Mouse (Mus musculus): Measurements from ENCODE around the gene Acsf3. TPM values are rescaled to one million over a fixed set of nuclear protein-coding genes. Genes with fewer than 3 reads are reported as not detected.

The Acsf3 gene
- polyA plus RNA-seq, 1 experiment from 2014 or later = 17.9 TPM

GRCm38 (mm10) chr8:122745022-122745749, 30.1 kb upstream of the Acsf3 start:
- peak overlapping the region; percentile 41 for H3K4me2 ChIP-seq (replicated peaks)
- no peak overlapping the region for H3K4me3 ChIP-seq (replicated peaks)
- peak; percentile 68 for ATAC-seq
- no peaks in the 10 kb centered on the region for H3K9me3 ChIP-seq
- H3K4me1 ChIP-seq (replicated peaks) = peaks cover 80% of the 10 kb centered on the region
- peak overlapping the region; percentile 97 for H3K27ac ChIP-seq
- H3K27me3 ChIP-seq = no peaks in the 10 kb centered on the region
- WGBS = 21% methylated on average over 17 of the region's 17 CpGs
- no peaks in the 10 kb centered on the region for H3K36me3 ChIP-seq
- peak overlapping the region; percentile 44; the same call in 1 of the 2 replicates for H3K9ac ChIP-seq (replicated peaks)

DNA sequence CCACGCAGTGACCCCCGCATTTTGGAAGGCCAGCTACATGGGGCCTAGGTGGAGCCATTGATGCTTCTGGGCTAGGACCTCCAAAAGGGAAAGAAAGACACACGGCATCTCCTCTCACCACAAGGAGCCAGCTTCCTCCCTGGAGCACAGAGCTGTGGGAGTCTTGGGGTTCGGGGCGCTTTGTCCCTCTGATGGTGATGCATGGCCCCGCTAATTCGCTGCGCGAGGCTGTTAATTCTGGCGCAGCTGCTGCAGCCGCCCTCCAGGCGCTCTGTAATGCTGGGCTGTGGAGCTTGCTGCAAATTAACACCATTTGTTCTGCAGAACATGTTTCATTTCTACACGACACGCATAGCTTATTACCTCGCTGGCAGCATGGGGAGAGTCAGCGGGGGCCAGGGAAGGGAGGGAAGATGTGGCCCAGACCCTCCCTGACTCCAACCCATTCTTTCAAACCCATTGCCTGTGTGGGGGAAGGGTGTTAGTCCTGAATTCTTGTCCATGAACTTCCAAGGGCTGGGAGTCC, 29.5 kb upstream of the Acsf3 start:
- H3K4me3 ChIP-seq (replicated peaks) = no peak overlapping the region

DNA sequence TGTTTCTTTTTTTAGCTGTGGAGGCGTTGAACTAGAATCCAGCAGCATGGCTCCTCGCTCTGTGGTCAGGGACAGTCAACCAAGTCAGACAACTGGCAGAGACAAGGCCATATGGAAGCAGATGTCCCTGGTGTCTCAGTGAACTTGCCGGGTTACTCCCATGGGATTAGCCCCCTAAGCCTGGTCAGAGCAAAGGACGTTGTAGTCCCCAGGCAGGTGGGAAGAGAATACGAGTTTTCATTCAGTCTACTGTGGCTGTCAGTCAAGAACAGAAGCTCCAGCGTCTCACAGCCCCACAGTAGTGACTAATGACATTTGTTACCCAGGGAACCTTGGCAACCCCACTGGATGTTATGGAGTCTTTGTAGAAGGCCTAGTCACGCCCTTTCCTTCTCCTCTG, 28.8 kb upstream of the Acsf3 start:
- H3K27ac ChIP-seq = peak overlapping the region; percentile 97
- WGBS = 27% methylated on average over 7 of the region's 7 CpGs

More for the DNA sequence above, 29.5 kb upstream of the Acsf3 start:
- WGBS = 6% methylated on average over 16 of the region's 16 CpGs
- ATAC-seq = peak; percentile 73
- peak overlapping the region; percentile 97 for H3K27ac ChIP-seq
- no peaks in the 10 kb centered on the region for H3K27me3 ChIP-seq
- H3K9me3 ChIP-seq = no peaks in the 10 kb centered on the region
- peak overlapping the region; percentile 41 for H3K4me2 ChIP-seq (replicated peaks)
- H3K4me1 ChIP-seq (replicated peaks) = peaks cover 86% of the 10 kb centered on the region
- peak overlapping the region; percentile 44; the same call in 1 of the 2 replicates for H3K9ac ChIP-seq (replicated peaks)
- H3K36me3 ChIP-seq = no peaks in the 10 kb centered on the region

GRCm38 (mm10) chr8:122747825-122748224, 27.5 kb upstream of the Acsf3 start:
- 93% methylated on average over 1 of the region's 1 CpGs for WGBS
- no peak overlapping the region for H3K27ac ChIP-seq

More for the DNA sequence above, 28.8 kb upstream of the Acsf3 start:
- H3K4me3 ChIP-seq (replicated peaks) = no peak overlapping the region
- ATAC-seq = 0 out of 2 replicates have a peak, but pooled peaks have one; percentile 0
- H3K9me3 ChIP-seq = no peaks in the 10 kb centered on the region
- no peak overlapping the region for H3K9ac ChIP-seq (replicated peaks)
- no peaks in the 10 kb centered on the region for H3K27me3 ChIP-seq
- no peaks in the 10 kb centered on the region for H3K36me3 ChIP-seq
- H3K4me1 ChIP-seq (replicated peaks) = peaks cover 88% of the 10 kb centered on the region
- 0 out of 2 replicates have a peak overlapping the region, but pooled peaks have one; percentile 1 for H3K4me2 ChIP-seq (replicated peaks)

DNA sequence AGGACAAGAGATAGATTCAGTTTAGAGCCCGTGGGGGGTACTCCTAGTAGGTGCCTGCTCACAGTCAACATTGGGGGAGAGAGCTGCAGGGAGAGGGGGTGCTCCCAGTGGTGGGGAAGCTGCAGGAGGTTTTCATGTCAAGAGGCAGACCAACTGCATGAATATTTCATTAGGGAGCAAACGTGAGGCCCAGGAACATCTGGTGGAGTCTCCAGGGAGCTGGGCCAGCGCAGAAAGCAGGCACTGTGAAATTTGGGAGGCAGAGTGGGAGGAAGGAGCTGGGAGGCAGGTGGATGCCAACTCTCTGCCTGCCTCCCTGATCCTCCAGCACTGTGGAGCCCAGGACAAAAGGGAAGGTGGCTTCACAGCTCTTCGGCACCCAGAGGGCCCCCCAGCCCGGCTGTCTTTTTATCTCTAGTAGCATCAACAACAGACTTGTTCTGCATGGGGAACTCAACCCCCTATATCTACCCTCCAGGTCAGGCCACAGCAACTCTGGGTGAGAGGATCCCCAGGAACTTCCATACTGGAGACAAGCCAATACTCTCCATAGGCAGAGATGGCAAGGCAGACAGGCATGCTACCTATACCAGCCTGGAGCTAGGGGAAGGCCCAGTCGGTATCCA, 25.8 kb upstream of the Acsf3 start:
- no peak for ATAC-seq
- Histone ChIP-seq H3K27ac (peak overlapping the region; percentile 58), H3K4me2 (replicated peaks) (no peak overlapping the region), H3K4me1 (replicated peaks) (peaks cover 63% of the 10 kb centered on the region), H3K9ac (replicated peaks) (no peak overlapping the region), H3K36me3 (no peaks in the 10 kb centered on the region), H3K9me3 (no peaks in the 10 kb centered on the region), H3K27me3 (no peaks in the 10 kb centered on the region; the same call in 1 of the 2 replicates), H3K4me3 (replicated peaks) (no peak overlapping the region)
- WGBS = 43% methylated on average over 6 of the region's 6 CpGs

More at GRCm38 (mm10) chr8:122747825-122748224, 27.5 kb upstream of the Acsf3 start:
- ATAC-seq = no peak
- no peaks in the 10 kb centered on the region for H3K36me3 ChIP-seq
- H3K4me3 ChIP-seq (replicated peaks) = no peak overlapping the region
- no peak overlapping the region for H3K9ac ChIP-seq (replicated peaks)
- no peaks in the 10 kb centered on the region for H3K9me3 ChIP-seq
- H3K27me3 ChIP-seq = no peaks in the 10 kb centered on the region
- H3K4me2 ChIP-seq (replicated peaks) = no peak overlapping the region
- H3K4me1 ChIP-seq (replicated peaks) = peaks cover 79% of the 10 kb centered on the region

DNA sequence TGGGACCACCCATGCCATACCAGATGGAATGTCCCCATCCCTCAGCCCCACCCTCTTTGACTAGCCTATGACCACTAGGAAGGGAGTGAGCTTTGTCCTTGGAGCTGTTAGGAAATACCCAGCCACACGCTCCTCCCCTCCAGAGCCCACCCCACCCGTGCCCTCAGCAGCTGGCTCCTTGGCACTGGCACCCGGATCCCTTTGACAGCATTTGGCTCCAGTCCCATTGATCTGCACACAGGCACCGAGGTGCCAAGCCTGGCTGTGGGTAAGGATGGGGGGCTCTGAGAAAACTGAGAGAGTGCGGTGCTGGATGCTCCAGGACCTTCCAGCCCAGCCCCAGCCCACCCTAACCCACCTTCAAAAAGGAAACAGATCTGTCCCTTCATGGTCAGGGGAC, 23.9 kb upstream of the Acsf3 start:
- Histone ChIP-seq H3K36me3 (no peaks in the 10 kb centered on the region), H3K9ac (replicated peaks) (no peak overlapping the region), H3K9me3 (no peaks in the 10 kb centered on the region), H3K4me1 (replicated peaks) (peaks cover 44% of the 10 kb centered on the region), H3K27ac (peak overlapping the region; percentile 52), H3K27me3 (no peaks in the 10 kb centered on the region; the same call in 1 of the 2 replicates), H3K4me3 (replicated peaks) (no peak overlapping the region), H3K4me2 (replicated peaks) (no peak overlapping the region)
- 70% methylated on average over 5 of the region's 5 CpGs for WGBS
- peak; percentile 68 for ATAC-seq

DNA sequence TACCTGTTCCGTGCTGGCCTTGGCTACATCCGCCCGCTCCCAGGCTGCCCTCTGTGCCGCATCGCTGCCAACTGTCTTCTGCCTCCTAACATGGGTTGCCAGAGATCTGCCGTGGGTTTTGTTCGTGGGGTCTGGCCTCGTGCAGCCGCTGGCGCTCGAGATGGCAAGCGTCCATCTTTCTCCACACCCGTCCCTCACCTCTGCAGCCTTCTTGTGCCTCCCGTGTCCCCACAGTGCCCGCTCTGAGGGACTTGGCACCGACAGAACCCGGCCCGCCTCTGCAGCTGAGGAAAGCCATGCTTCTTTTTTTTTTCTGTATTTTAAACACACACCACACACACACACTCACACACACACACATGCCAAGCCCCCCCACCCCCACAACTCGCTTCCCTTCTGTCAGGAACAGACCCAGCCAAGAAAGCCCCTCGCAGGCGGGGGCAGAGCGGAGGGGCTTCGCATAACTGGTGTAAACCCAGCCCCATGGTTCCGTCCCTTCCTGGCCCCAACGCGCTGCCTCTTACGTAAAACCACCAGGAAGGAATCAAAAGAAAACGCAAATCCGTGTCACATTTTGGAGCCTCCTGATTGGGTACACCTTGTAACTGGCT, 23.1 kb upstream of the Acsf3 start:
- WGBS = 81% methylated on average over 29 of the region's 29 CpGs
- no peaks in the 10 kb centered on the region; the same call in 1 of the 2 replicates for H3K27me3 ChIP-seq
- H3K4me3 ChIP-seq (replicated peaks) = no peak overlapping the region
- H3K36me3 ChIP-seq = no peaks in the 10 kb centered on the region
- H3K4me1 ChIP-seq (replicated peaks) = peaks cover 35% of the 10 kb centered on the region
- H3K9me3 ChIP-seq = no peaks in the 10 kb centered on the region
- no peak overlapping the region for H3K4me2 ChIP-seq (replicated peaks)
- no peak for ATAC-seq
- H3K9ac ChIP-seq (replicated peaks) = no peak overlapping the region
- peak overlapping the region; percentile 52; the same call in 1 of the 2 replicates for H3K27ac ChIP-seq

- Histone ChIP-seq H3K27me3 (no peaks in the 10 kb centered on the region; the same call in 1 of the 2 replicates), H3K4me2 (replicated peaks) (no peak overlapping the region), H3K9me3 (no peaks in the 10 kb centered on the region), H3K4me3 (replicated peaks) (no peak overlapping the region), H3K4me1 (replicated peaks) (peaks cover 14% of the 10 kb centered on the region; the same call in 1 of the 2 replicates), H3K27ac (no peak overlapping the region), H3K36me3 (no peaks in the 10 kb centered on the region), H3K9ac (replicated peaks) (no peak overlapping the region)
- no peak for ATAC-seq
These were observed 16.7 kb upstream of the Acsf3 start for GRCm38 (mm10) chr8:122758597-122758996.

GRCm38 (mm10) chr8:122760116-122760515, 15.2 kb upstream of the Acsf3 start:
- 0 out of 2 replicates have a peak overlapping the region, but pooled peaks have one; percentile 7 for H3K9ac ChIP-seq (replicated peaks)
- no peak for ATAC-seq
- no peak overlapping the region for H3K4me3 ChIP-seq (replicated peaks)
- H3K9me3 ChIP-seq = no peaks in the 10 kb centered on the region
- 81% methylated on average over 7 of the region's 7 CpGs for WGBS
- peaks cover 14% of the 10 kb centered on the region; the same call in 1 of the 2 replicates for H3K4me1 ChIP-seq (replicated peaks)
- H3K27me3 ChIP-seq = no peaks in the 10 kb centered on the region
- H3K27ac ChIP-seq = no peak overlapping the region
- H3K4me2 ChIP-seq (replicated peaks) = no peak overlapping the region
- H3K36me3 ChIP-seq = no peaks in the 10 kb centered on the region

DNA sequence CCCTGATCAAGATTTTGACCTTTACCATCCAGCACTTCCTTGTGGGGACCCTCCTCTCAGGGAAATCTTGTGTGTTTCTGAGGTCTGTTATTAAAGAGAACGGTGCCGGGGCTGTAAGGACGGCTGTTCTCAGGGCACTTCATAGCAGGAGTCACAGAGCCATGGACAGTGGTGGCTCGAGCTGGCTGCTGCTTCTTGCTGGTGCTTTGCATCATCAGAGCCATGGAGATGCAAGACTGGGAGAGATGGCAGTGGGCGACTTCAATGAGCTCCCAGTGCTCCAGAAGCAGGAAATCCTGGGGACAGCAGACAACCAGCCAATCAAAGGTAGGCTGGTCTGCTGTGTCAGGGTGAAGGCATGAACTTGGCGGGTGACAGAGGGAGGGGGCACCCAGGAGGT, 14.2 kb upstream of the Acsf3 start:
- Histone ChIP-seq H3K27me3 (no peaks in the 10 kb centered on the region), H3K9ac (replicated peaks) (no peak overlapping the region), H3K4me1 (replicated peaks) (peaks cover 14% of the 10 kb centered on the region; the same call in 1 of the 2 replicates), H3K36me3 (no peaks in the 10 kb centered on the region), H3K4me2 (replicated peaks) (no peak overlapping the region), H3K9me3 (no peaks in the 10 kb centered on the region), H3K4me3 (replicated peaks) (no peak overlapping the region), H3K27ac (no peak overlapping the region)
- WGBS = 80% methylated on average over 6 of the region's 6 CpGs
- no peak for ATAC-seq

DNA sequence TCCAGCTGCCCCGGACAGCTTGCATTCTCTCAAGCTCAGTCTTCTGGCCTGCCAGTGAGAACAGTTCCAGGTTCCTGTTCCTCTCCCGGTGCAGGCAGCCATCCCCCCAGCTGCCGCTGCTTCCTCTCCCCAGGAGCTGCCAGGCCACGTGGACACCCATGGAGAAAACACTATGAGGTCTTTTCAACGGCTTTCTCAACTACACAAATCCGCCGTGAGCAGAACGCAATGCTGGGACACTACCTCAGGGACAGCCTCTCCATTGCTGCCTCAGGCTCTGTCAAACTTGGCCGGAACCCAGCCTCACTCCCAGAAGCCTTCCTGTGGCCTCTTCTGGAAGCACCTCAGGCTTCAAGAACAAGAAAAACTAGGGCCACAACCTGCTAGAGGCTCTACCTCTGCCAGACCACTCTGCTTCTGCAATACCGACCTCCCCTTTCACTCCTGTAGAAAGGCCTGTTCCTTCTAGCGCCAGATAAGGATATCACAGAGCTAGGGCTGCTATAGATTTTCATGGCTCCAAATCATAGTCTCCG, 12.5 kb upstream of the Acsf3 start:
- Histone ChIP-seq H3K4me1 (replicated peaks) (peaks cover 25% of the 10 kb centered on the region), H3K27me3 (no peaks in the 10 kb centered on the region), H3K9ac (replicated peaks) (no peak overlapping the region), H3K4me3 (replicated peaks) (no peak overlapping the region), H3K27ac (no peak overlapping the region), H3K36me3 (no peaks in the 10 kb centered on the region), H3K9me3 (no peaks in the 10 kb centered on the region), H3K4me2 (replicated peaks) (no peak overlapping the region)
- no peak for ATAC-seq
- WGBS = 47% methylated on average over 12 of the region's 12 CpGs

All from midbrain, embryonic 13.5 days (tissue).